Mouse (Mus musculus) limb, embryonic 11.5 days (tissue): ENCODE data around the gene Hoxd10. TPM values are rescaled to one million over a fixed set of nuclear protein-coding genes. Genes with fewer than 3 reads are reported as not detected.

Experiments
- ATAC-seq: fragments of 200-750 bp; cut with Nextera tagmentation; 2 replicates; pipeline ENCODE4 v1.8.0; 2017; ENCODE audit warnings: low read depth; ENCODE audit not compliant: insufficient number of reproducible peaks, low FRiP score, low TSS enrichment
- DNase-seq: peaks from one replicate; pipeline ENCODE4 v3.0.0-alpha.2; 2015; ENCODE audit warnings: low spot score
- H3K27ac ChIP-seq: fragments of 300-500 bp; sonication (generic); replicated peaks from 2 replicates; pipeline ENCODE4 v1.5.1; 2014; ENCODE audit warnings: low read depth, mild to moderate bottlenecking, low read length
- H3K27me3 ChIP-seq: fragments of 300-500 bp; sonication (generic); 2 replicates; pipeline ENCODE4 v1.6.1; 2014; ENCODE audit warnings: mild to moderate bottlenecking, low read length, mixed read lengths; ENCODE audit not compliant: control insufficient read depth, insufficient read depth
- H3K36me3 ChIP-seq: fragments of 300-500 bp; sonication (generic); 2 replicates; pipeline ENCODE4 v1.6.1; 2014; ENCODE audit warnings: mild to moderate bottlenecking, low read length, moderate library complexity, mixed read lengths; ENCODE audit not compliant: control insufficient read depth, insufficient read depth
- H3K4me1 ChIP-seq: fragments of 300-500 bp; sonication (generic); 2 replicates; pipeline ENCODE4 v1.6.1; 2014; ENCODE audit warnings: low read length, mixed read lengths; ENCODE audit not compliant: control insufficient read depth, insufficient read depth
- H3K4me2 ChIP-seq: fragments of 300-500 bp; sonication (generic); 2 replicates; pipeline ENCODE4 v1.6.1; 2014; ENCODE audit warnings: low read depth, mild to moderate bottlenecking, moderate library complexity; ENCODE audit not compliant: severe bottlenecking
- H3K4me3 ChIP-seq: fragments of 300-500 bp; sonication (generic); 2 replicates; pipeline ENCODE4 v1.5.1; 2014; ENCODE audit warnings: low read depth, low read length
- H3K9ac ChIP-seq: fragments of 300-500 bp; sonication (generic); 2 replicates; pipeline ENCODE4 v1.6.1; 2014; ENCODE audit warnings: mild to moderate bottlenecking, low read length
- H3K9me3 ChIP-seq: fragments of 300-500 bp; sonication (generic); 2 replicates; pipeline ENCODE4 v1.6.1; 2016; ENCODE audit warnings: low read length; ENCODE audit not compliant: control insufficient read depth
- WGBS: fragments of 180-500 bp; shearing (Covaris S2); extraction: QIAGEN DNeasy Blood & Tissue Kit; methylation state at CpG from one replicate; pipeline ENCODE4 v1.1.7; 2014; 5-methylcytosine and 5-hydroxymethylcytosine counted together
- polyA plus RNA-seq: library from polyadenylated mRNA; unstranded; fragments of >200 nt; fragmentation: Nextera tagmentation; extraction: Ambion mirVana; gene quantifications from 2 replicates; pipeline ENCODE4 v1.2.1, GENCODE M21; 2014

Hoxd10 gene
- polyA plus RNA-seq, 1 experiment from 2014 or later, result 52.0 TPM

- Histone ChIP-seq H3K36me3 (no peaks in the 10 kb centered on the region), H3K4me3 (peak overlapping the region; percentile 77), H3K27ac (peak overlapping the region; percentile 95), H3K4me2 (peak overlapping the region; percentile 47), H3K9me3 (no peaks in the 10 kb centered on the region), H3K9ac (peak overlapping the region; percentile 97), H3K27me3 (peaks cover 16% of the 10 kb centered on the region), H3K4me1 (peaks cover 18% of the 10 kb centered on the region)
- DNase-seq, result peak; percentile 87
- WGBS, result under 1% methylated on average over 78 of the region's 78 CpGs
- peak; percentile 61 for ATAC-seq
These were observed 9.9 kb upstream of the Hoxd10 start for GRCm38 (mm10) chr2:74681594-74682531.

DNA sequence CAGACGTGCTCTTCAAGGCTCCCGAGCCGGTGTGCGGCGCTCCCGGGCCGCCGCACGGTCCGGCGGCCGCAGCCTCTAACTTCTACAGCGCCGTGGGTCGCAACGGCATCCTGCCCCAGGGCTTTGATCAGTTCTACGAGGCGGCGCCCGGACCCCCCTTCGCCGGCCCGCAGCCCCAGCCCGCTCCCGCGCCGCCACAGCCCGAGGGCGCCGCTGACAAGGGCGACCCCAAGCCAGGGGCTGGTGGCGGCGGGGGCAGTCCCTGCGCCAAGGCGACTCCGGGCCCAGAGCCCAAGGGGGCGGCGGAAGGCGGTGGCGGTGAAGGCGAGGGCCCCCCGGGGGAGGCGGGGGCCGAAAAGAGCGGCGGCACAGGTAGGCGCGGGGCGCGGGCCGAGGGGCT is 8.9 kb upstream of the Hoxd10 start:
- H3K27me3 ChIP-seq, result peaks cover 18% of the 10 kb centered on the region
- peak overlapping the region; percentile 47 for H3K4me2 ChIP-seq
- no peaks in the 10 kb centered on the region for H3K9me3 ChIP-seq
- DNase-seq (peak; percentile 72), ATAC-seq (no peak)
- peaks cover 23% of the 10 kb centered on the region for H3K4me1 ChIP-seq
- 0% methylated on average over 34 of the region's 51 CpGs for WGBS
- peak overlapping the region; percentile 95 for H3K27ac ChIP-seq
- peak overlapping the region; percentile 97 for H3K9ac ChIP-seq
- peak overlapping the region; percentile 77 for H3K4me3 ChIP-seq
- H3K36me3 ChIP-seq, result no peaks in the 10 kb centered on the region

GRCm38 (mm10) chr2:74683471-74683951 is 8.2 kb upstream of the Hoxd10 start:
- Histone ChIP-seq H3K4me3 (peak overlapping the region; percentile 77), H3K36me3 (no peaks in the 10 kb centered on the region), H3K4me2 (peak overlapping the region; percentile 47), H3K27me3 (peaks cover 22% of the 10 kb centered on the region), H3K9me3 (no peaks in the 10 kb centered on the region), H3K27ac (peak overlapping the region; percentile 95), H3K4me1 (peaks cover 24% of the 10 kb centered on the region), H3K9ac (peak overlapping the region; percentile 97)
- WGBS, result 0% methylated on average over 18 of the region's 18 CpGs
- DNase-seq, result peak; percentile 72
- peak; percentile 4; the same call in 1 of the 2 replicates for ATAC-seq

DNA sequence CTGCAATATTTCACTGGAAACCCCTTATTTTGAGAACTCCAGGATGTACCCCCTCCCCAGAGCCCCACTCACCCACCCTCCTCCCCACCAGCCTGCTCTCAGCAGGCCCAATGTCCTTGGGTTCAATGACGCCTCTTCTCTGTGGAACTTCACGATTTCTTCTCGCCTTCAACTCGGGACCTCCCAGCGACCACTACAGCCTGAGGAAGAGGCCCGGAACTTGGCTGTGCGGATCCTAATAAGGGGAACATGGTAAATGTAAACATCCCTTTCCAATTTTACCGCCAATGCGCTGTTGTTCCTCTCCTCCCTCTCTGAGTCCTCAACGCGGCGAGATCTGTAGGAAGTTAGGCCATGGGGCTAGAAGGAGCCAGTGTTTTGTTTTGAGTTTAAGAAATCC is 7.6 kb upstream of the Hoxd10 start:
- Histone ChIP-seq H3K36me3 (no peaks in the 10 kb centered on the region), H3K27me3 (peaks cover 22% of the 10 kb centered on the region), H3K4me3 (peak overlapping the region; percentile 77), H3K4me1 (peaks cover 24% of the 10 kb centered on the region), H3K27ac (peak overlapping the region; percentile 95), H3K9me3 (no peaks in the 10 kb centered on the region), H3K4me2 (peak overlapping the region; percentile 47), H3K9ac (peak overlapping the region; percentile 97)
- ATAC-seq (no peak), DNase-seq (peak; percentile 60)
- 2% methylated on average over 12 of the region's 12 CpGs for WGBS

DNA sequence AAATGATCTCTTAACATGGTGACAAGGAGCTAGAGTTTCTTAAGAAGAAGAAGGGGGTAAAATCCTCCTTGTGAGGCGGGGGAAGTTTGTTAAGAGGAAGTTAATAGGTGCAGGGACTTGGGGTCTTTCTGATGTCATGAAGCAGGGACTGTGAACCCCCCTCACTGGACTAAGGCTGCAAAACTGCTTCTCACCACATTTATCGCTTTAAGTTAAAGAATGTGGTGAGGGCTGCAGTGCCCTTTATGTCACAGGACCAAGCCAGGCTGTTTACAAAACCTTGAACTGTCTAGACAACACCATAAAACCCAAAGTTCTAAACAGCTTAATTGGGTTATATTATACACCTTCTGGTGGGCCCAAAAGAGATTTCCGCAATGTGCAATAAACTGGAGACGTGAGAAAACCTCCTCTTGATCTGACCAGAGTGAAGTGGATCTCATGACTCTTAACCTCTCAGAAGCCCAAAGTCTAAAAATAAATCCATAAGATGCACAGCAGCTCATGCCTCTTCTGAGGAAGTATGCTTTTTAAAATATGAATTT is 6.6 kb upstream of the Hoxd10 start:
- H3K4me2 ChIP-seq, result peak overlapping the region; percentile 47
- under 1% methylated on average over 4 of the region's 4 CpGs for WGBS

DNA sequence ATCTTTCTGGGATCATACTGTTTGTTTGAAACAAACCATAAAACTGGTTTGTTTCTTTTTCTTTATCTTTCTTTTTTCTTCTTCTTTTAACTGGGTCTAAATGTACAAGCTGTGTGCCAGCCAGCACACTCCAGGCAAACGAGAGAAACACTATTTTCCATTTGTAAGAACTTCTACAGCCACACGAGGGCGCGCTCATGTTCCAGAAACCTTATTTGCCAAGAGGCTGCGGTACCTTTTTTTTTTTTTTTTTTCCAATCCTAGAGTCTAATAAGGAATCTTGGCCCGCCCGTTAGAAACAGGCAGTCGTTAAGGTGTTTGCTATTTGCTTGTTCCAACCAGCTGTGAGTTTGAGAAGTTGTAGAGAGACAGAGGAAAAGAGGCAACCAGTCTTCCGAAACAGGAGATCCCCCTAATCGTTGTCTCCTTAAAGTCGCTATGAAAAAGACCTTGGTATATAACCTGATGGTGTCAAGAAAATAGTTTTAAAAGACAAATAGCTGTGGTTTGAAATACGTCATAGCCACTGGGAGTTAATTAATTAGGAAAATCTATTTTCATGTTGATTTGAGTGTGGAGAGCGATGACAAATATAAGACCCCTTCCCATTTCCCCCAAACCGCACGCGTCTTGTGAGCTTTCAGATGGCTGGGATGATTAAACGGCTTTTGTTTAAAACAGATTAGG is 5.3 kb upstream of the Hoxd10 start:
- Histone ChIP-seq H3K27me3 (peaks cover 20% of the 10 kb centered on the region), H3K4me3 (peak overlapping the region; percentile 66), H3K4me2 (peak overlapping the region; percentile 90), H3K4me1 (peaks cover 24% of the 10 kb centered on the region; the same call in 1 of the 2 replicates), H3K27ac (peak overlapping the region; percentile 97), H3K36me3 (no peaks in the 10 kb centered on the region), H3K9me3 (no peaks in the 10 kb centered on the region), H3K9ac (peak overlapping the region; percentile 98)
- ATAC-seq (no peak), DNase-seq (peak; percentile 91)
- 2% methylated on average over 17 of the region's 17 CpGs for WGBS

More for the DNA sequence above, 6.6 kb upstream of the Hoxd10 start:
- peak overlapping the region; percentile 97 for H3K9ac ChIP-seq
- H3K4me1 ChIP-seq, result peaks cover 19% of the 10 kb centered on the region; the same call in 1 of the 2 replicates
- peaks cover 22% of the 10 kb centered on the region for H3K27me3 ChIP-seq
- peak overlapping the region; percentile 95 for H3K27ac ChIP-seq
- peak overlapping the region; percentile 77 for H3K4me3 ChIP-seq
- DNase-seq, result peak; percentile 63
- H3K9me3 ChIP-seq, result no peaks in the 10 kb centered on the region
- no peak for ATAC-seq
- H3K36me3 ChIP-seq, result no peaks in the 10 kb centered on the region

DNA sequence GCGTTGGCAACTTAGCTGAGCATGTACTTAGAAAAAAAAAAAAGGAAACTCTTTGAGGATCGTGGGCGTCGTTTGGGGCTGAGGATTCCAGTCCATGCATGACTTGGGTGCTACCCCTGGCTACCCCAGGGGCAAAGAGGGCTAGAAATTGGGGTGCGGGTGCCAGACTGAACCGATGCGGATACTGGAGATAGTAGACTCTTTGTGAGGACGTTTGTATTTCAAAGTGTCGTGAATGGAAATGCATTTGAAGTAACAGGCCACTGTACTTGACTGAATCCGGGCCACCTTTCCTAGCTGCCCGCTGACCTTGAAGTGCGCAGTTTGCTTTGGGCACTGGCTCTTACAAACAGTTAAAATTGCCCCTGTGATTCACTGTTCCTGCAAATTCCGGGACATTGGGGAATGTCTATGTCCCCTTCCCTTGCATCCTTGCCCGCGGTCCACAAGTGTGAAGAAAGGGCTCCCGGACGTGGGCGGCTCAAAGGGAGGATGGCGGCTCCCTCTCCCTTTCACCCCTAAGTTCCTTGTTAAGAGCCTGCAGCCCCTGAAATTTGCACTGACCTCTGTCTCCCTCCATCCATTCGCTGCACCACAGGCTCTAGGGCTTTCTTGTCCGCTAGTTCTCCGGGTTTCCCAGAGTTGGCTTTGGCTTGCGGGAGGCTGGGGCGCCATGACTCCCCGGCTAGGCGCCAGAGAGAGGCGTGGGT is 4.6 kb upstream of the Hoxd10 start:
- under 1% methylated on average over 27 of the region's 27 CpGs for WGBS

More for the DNA sequence above, 4.6 kb upstream of the Hoxd10 start:
- peak overlapping the region; percentile 66 for H3K4me3 ChIP-seq
- peaks cover 23% of the 10 kb centered on the region; the same call in 1 of the 2 replicates for H3K4me1 ChIP-seq
- peaks cover 13% of the 10 kb centered on the region; the same call in 1 of the 2 replicates for H3K27me3 ChIP-seq
- peak overlapping the region; percentile 90 for H3K4me2 ChIP-seq
- peak overlapping the region; percentile 97 for H3K27ac ChIP-seq
- DNase-seq (peak; percentile 71), ATAC-seq (no peak)
- H3K9me3 ChIP-seq, result no peaks in the 10 kb centered on the region
- H3K9ac ChIP-seq, result peak overlapping the region; percentile 98
- no peaks in the 10 kb centered on the region for H3K36me3 ChIP-seq
